Mouse (Mus musculus) erythroblast, embryonic 14.5 days (primary cell): Measurements from ENCODE around the gene Cltc.

Experiments used
- GATA1 ChIP-seq: IDR thresholded peaks from 2 replicates; pipeline ENCODE4 v1.6.1; 2012; ENCODE audit warnings: low read length, inconsistent platforms, mixed read lengths
- TAL1 ChIP-seq: IDR thresholded peaks from 3 replicates; pipeline ENCODE4 v1.6.1; 2012; ENCODE audit warnings: low read length, inconsistent platforms, mixed read lengths

GRCm38 (mm10) chr11:86794161-86794560 is 36.8 kb upstream of the Cltc start:
- TF ChIP-seq TAL1 (no peak), GATA1 (no peak)
